Mouse (Mus musculus): ENCODE results near the gene Pram1. TPM values are rescaled to one million over a fixed set of nuclear protein-coding genes. Genes with fewer than 3 reads are reported as not detected.

Gene Pram1
- total and polyA plus RNA-seq, 3 experiments = 0.11 to 2.0 TPM; not detected in 1

GRCm38 (mm10) chr17:33645073-33645472, 7.2 kb downstream of the Pram1 start:
- TF ChIP-seq CTCF (IDR thresholded peaks at IDR 0.05; ENCODE audit: low read depth, low read length) (no peak), TAL1 (conservative IDR thresholded peaks at IDR 0.05; ENCODE audit: low read depth, low read length) (no peak), GATA2 (IDR thresholded peaks at IDR 0.05; ENCODE audit: borderline replicate concordance, low read depth, low read length) (no peak), POLR2AphosphoS5 (IDR thresholded peaks at IDR 0.05; ENCODE audit: insufficient replicate concordance, low read depth, low read length) (no peak), GATA1 (IDR thresholded peaks at IDR 0.05; ENCODE audit: borderline replicate concordance, low read length) (no peak)
- no peak for DNase-seq (ENCODE audit: low spot score)
- Histone ChIP-seq H3K4me3 (ENCODE audit: low read depth, low read length) (no peak overlapping the region), H3K36me3 (replicated peaks) (peaks cover 94% of the 10 kb centered on the region), H3K27me3 (ENCODE audit: insufficient read depth, low read length) (no peaks in the 10 kb centered on the region; the same call in 1 of the 2 replicates), H3K9me3 (replicated peaks) (no peaks in the 10 kb centered on the region), H3K4me1 (ENCODE audit: insufficient read depth, low read depth, low read length) (peaks cover 24% of the 10 kb centered on the region)
- no peak for ATAC-seq (ENCODE audit: extremely low read depth, insufficient number of reproducible peaks, low FRiP score, poor library complexity, severe bottlenecking)

GRCm38 (mm10) chr17:33649781-33650475, 12.1 kb downstream of the Pram1 start:
- Histone ChIP-seq H3K4me3 (ENCODE audit: low read depth, low read length) (no peak overlapping the region), H3K27me3 (ENCODE audit: insufficient read depth, low read length) (no peaks in the 10 kb centered on the region; the same call in 1 of the 2 replicates), H3K9me3 (replicated peaks) (no peaks in the 10 kb centered on the region), H3K36me3 (replicated peaks) (peaks cover 96% of the 10 kb centered on the region), H3K4me1 (ENCODE audit: insufficient read depth, low read depth, low read length) (0 out of 2 replicates have a peak, but pooled peaks cover 3% of the 10 kb centered on the region)
- TF ChIP-seq CTCF (IDR thresholded peaks at IDR 0.05; ENCODE audit: low read depth, low read length) (no peak), POLR2AphosphoS5 (IDR thresholded peaks at IDR 0.05; ENCODE audit: insufficient replicate concordance, low read depth, low read length) (no peak), GATA2 (IDR thresholded peaks at IDR 0.05; ENCODE audit: borderline replicate concordance, low read depth, low read length) (no peak), GATA1 (IDR thresholded peaks at IDR 0.05; ENCODE audit: borderline replicate concordance, low read length) (no peak), TAL1 (conservative IDR thresholded peaks at IDR 0.05; ENCODE audit: low read depth, low read length) (no peak)
- DNase-seq (ENCODE audit: low spot score) (no peak), ATAC-seq (ENCODE audit: extremely low read depth, insufficient number of reproducible peaks, low FRiP score, poor library complexity, severe bottlenecking) (no peak)

GRCm38 (mm10) chr17:33666813-33667212, 29.0 kb downstream of the Pram1 start:
- no peaks in the 10 kb centered on the region for H3K9me3 ChIP-seq (replicated peaks)
- ATAC-seq (ENCODE audit: extremely low read depth, insufficient number of reproducible peaks, low FRiP score, poor library complexity, severe bottlenecking) (no peak), DNase-seq (ENCODE audit: low spot score) (no peak)
- peaks cover 17% of the 10 kb centered on the region; the same call in 1 of the 2 replicates for H3K4me1 ChIP-seq (ENCODE audit: insufficient read depth, low read depth, low read length)
- TF ChIP-seq POLR2AphosphoS5 (IDR thresholded peaks at IDR 0.05; ENCODE audit: insufficient replicate concordance, low read depth, low read length) (no peak), CTCF (IDR thresholded peaks at IDR 0.05; ENCODE audit: low read depth, low read length) (no peak), TAL1 (conservative IDR thresholded peaks at IDR 0.05; ENCODE audit: low read depth, low read length) (no peak), GATA1 (IDR thresholded peaks at IDR 0.05; ENCODE audit: borderline replicate concordance, low read length) (no peak), GATA2 (IDR thresholded peaks at IDR 0.05; ENCODE audit: borderline replicate concordance, low read depth, low read length) (no peak)
- no peak overlapping the region for H3K4me3 ChIP-seq (ENCODE audit: low read depth, low read length)
- H3K36me3 ChIP-seq (replicated peaks) = peaks cover 83% of the 10 kb centered on the region
- no peaks in the 10 kb centered on the region for H3K27me3 ChIP-seq (ENCODE audit: insufficient read depth, low read length)

- H3K36me3 ChIP-seq (replicated peaks) = peaks cover 76% of the 10 kb centered on the region
- no peak overlapping the region for H3K4me3 ChIP-seq (ENCODE audit: low read depth, low read length)
- H3K4me1 ChIP-seq (ENCODE audit: insufficient read depth, low read depth, low read length) = peaks cover 21% of the 10 kb centered on the region; the same call in 1 of the 2 replicates
- no peak for ATAC-seq (ENCODE audit: extremely low read depth, insufficient number of reproducible peaks, low FRiP score, poor library complexity, severe bottlenecking)
- H3K9me3 ChIP-seq (replicated peaks) = no peaks in the 10 kb centered on the region
- DNase-seq (ENCODE audit: low spot score) = no peak
- H3K27me3 ChIP-seq (ENCODE audit: insufficient read depth, low read length) = no peaks in the 10 kb centered on the region
- TF ChIP-seq TAL1 (conservative IDR thresholded peaks at IDR 0.05; ENCODE audit: low read depth, low read length) (no peak), GATA1 (IDR thresholded peaks at IDR 0.05; ENCODE audit: borderline replicate concordance, low read length) (no peak), GATA2 (IDR thresholded peaks at IDR 0.05; ENCODE audit: borderline replicate concordance, low read depth, low read length) (no peak), POLR2AphosphoS5 (IDR thresholded peaks at IDR 0.05; ENCODE audit: insufficient replicate concordance, low read depth, low read length) (no peak), CTCF (IDR thresholded peaks at IDR 0.05; ENCODE audit: low read depth, low read length) (no peak)
These were observed 31.8 kb downstream of the Pram1 start for GRCm38 (mm10) chr17:33669681-33670080.

- Histone ChIP-seq H3K9me3 (replicated peaks) (no peaks in the 10 kb centered on the region), H3K36me3 (replicated peaks) (peaks cover 69% of the 10 kb centered on the region), H3K4me1 (ENCODE audit: insufficient read depth, low read depth, low read length) (peaks cover 38% of the 10 kb centered on the region), H3K27me3 (ENCODE audit: insufficient read depth, low read length) (no peaks in the 10 kb centered on the region), H3K4me3 (ENCODE audit: low read depth, low read length) (no peak overlapping the region)
- TF ChIP-seq GATA1 (IDR thresholded peaks at IDR 0.05; ENCODE audit: borderline replicate concordance, low read length) (no peak), GATA2 (IDR thresholded peaks at IDR 0.05; ENCODE audit: borderline replicate concordance, low read depth, low read length) (no peak), CTCF (IDR thresholded peaks at IDR 0.05; ENCODE audit: low read depth, low read length) (no peak), POLR2AphosphoS5 (IDR thresholded peaks at IDR 0.05; ENCODE audit: insufficient replicate concordance, low read depth, low read length) (no peak), TAL1 (conservative IDR thresholded peaks at IDR 0.05; ENCODE audit: low read depth, low read length) (no peak)
- ATAC-seq (ENCODE audit: extremely low read depth, insufficient number of reproducible peaks, low FRiP score, poor library complexity, severe bottlenecking) = no peak
- no peak for DNase-seq (ENCODE audit: low spot score)
These were observed 36.0 kb downstream of the Pram1 start for GRCm38 (mm10) chr17:33673837-33674236.

- no peak for ATAC-seq (ENCODE audit: extremely low read depth, insufficient number of reproducible peaks, low FRiP score, poor library complexity, severe bottlenecking)
- TF ChIP-seq GATA2 (IDR thresholded peaks at IDR 0.05; ENCODE audit: borderline replicate concordance, low read depth, low read length) (no peak), TAL1 (conservative IDR thresholded peaks at IDR 0.05; ENCODE audit: low read depth, low read length) (no peak), CTCF (IDR thresholded peaks at IDR 0.05; ENCODE audit: low read depth, low read length) (no peak), GATA1 (IDR thresholded peaks at IDR 0.05; ENCODE audit: borderline replicate concordance, low read length) (no peak), POLR2AphosphoS5 (IDR thresholded peaks at IDR 0.05; ENCODE audit: insufficient replicate concordance, low read depth, low read length) (no peak)
- H3K4me3 ChIP-seq (ENCODE audit: low read depth, low read length) = no peak overlapping the region
These were observed 37.6 kb downstream of the Pram1 start for GRCm38 (mm10) chr17:33675452-33675851.

More at GRCm38 (mm10) chr17:33675452-33675851, 37.6 kb downstream of the Pram1 start:
- Histone ChIP-seq H3K27me3 (ENCODE audit: insufficient read depth, low read length) (no peaks in the 10 kb centered on the region), H3K9me3 (replicated peaks) (no peaks in the 10 kb centered on the region), H3K4me1 (ENCODE audit: insufficient read depth, low read depth, low read length) (peaks cover 45% of the 10 kb centered on the region), H3K36me3 (replicated peaks) (peaks cover 65% of the 10 kb centered on the region)
- DNase-seq (ENCODE audit: low spot score) = no peak

All from G1E (cell line).